Mouse (Mus musculus) A20 (cell line): ENCODE measurements around the gene Fggy.

Experiments used
- DNase-seq: peaks from one replicate; pipeline ENCODE4 v3.0.0-alpha.2; 2011; ENCODE audit warnings: low read depth, low spot score

The Fggy gene

GRCm38 (mm10) chr4:95900815-95901214, 343.5 kb downstream of the Fggy start:
- no peak for DNase-seq

GRCm38 (mm10) chr4:95906141-95906540, 348.8 kb downstream of the Fggy start:
- DNase-seq: no peak

- no peak for DNase-seq
These were observed 352.7 kb downstream of the Fggy start for GRCm38 (mm10) chr4:95909689-95910654.

GRCm38 (mm10) chr4:95913026-95913425, 355.7 kb downstream of the Fggy start:
- no peak for DNase-seq

- no peak for DNase-seq
These were observed 358.6 kb downstream of the Fggy start for GRCm38 (mm10) chr4:95915628-95916579.

GRCm38 (mm10) chr4:95917703-95918102, 360.4 kb downstream of the Fggy start:
- DNase-seq: no peak

GRCm38 (mm10) chr4:95920448-95920847, 363.1 kb downstream of the Fggy start:
- DNase-seq: no peak

- DNase-seq: peak; percentile 13
These were observed 367.2 kb downstream of the Fggy start for GRCm38 (mm10) chr4:95924210-95925184.

GRCm38 (mm10) chr4:95928846-95929245, 371.5 kb downstream of the Fggy start:
- no peak for DNase-seq

GRCm38 (mm10) chr4:95929936-95930335, 372.6 kb downstream of the Fggy start:
- no peak for DNase-seq

- DNase-seq: no peak
These were observed 374.0 kb downstream of the Fggy start for GRCm38 (mm10) chr4:95931331-95931730.

- no peak for DNase-seq
These were observed 376.6 kb downstream of the Fggy start for GRCm38 (mm10) chr4:95933801-95934356.

- no peak for DNase-seq
These were observed 377.2 kb downstream of the Fggy start for GRCm38 (mm10) chr4:95934384-95935035.

GRCm38 (mm10) chr4:95938701-95939100, 381.4 kb downstream of the Fggy start:
- no peak for DNase-seq

GRCm38 (mm10) chr4:95947896-95948295, 390.6 kb downstream of the Fggy start:
- DNase-seq: no peak

- DNase-seq: no peak
These were observed 396.0 kb downstream of the Fggy start for GRCm38 (mm10) chr4:95953328-95953727.

- no peak for DNase-seq
These were observed 409.8 kb downstream of the Fggy start, which contains the start of gene Hook1 for GRCm38 (mm10) chr4:95966928-95967724. Hook1 (plus strand) TSS chr4:95967240.
